In genomic region chr9:22368030-22368429, GRCm38 (mm10) we compare ENCODE assay signal across 13 mouse cellular contexts. TPM values are rescaled to one million over a fixed set of nuclear protein-coding genes. Genes with fewer than 3 reads are reported as not detected.
DNase-seq lines count a peak whose midpoint lies in the region; ATAC-seq lines count a peak whose summit lies in the region.
"Had no signal": no experiment of that assay in that cellular context is flagged by ENCODE, and none has a peak within 500 bp of the region (broad histone marks: within the 10 kb centered on the region; RNA-seq: fewer than 3 reads in every experiment).

No protein-coding gene starts in this region.

- no peaks in the 10 kb centered on the region for H3K36me3 ChIP-seq in hindbrain, embryonic 16.5 days (ENCODE audit: control insufficient read depth, insufficient read depth, low read length)
- H3K36me3 ChIP-seq in hindbrain, embryonic 10.5 days: peaks cover 96% of the 10 kb centered on the region

- 74% methylated on average over 6 of the region's 6 CpGs for WGBS in hindbrain, embryonic 16.5 days
- WGBS in hindbrain, embryonic 10.5 days: 82% methylated on average over 6 of the region's 6 CpGs

- no peak overlapping the region for H3K27ac ChIP-seq in hindbrain, embryonic 16.5 days (ENCODE audit: low read depth, low read length)
- no peak overlapping the region for H3K27ac ChIP-seq in hindbrain, embryonic 10.5 days
- H3K27ac ChIP-seq: heart, embryonic 15.5 days; limb, embryonic 15.5 days had no signal

- H3K4me3 ChIP-seq in hindbrain, embryonic 16.5 days (ENCODE audit: low read length): no peak overlapping the region
- H3K4me3 ChIP-seq in hindbrain, embryonic 10.5 days: no peak overlapping the region
- H3K4me3 ChIP-seq: heart, embryonic 15.5 days; limb, embryonic 15.5 days had no signal

- peak; percentile 84 for ATAC-seq in hindbrain, embryonic 16.5 days

- peak; percentile 10 for DNase-seq in adrenal gland, postnatal 10 days
- no peak for DNase-seq in adrenal gland, postnatal 4 days (ENCODE audit: low spot score in 2 of 2)
- no peak for DNase-seq in hindbrain, embryonic 10.5 days (ENCODE audit: low spot score)
- DNase-seq in ovary, postnatal 36 days (ENCODE audit: low spot score): peak; percentile 5
- DNase-seq in ovary, adult 18-20 months (ENCODE audit: low spot score): no peak
- no peak for DNase-seq in natural killer cell, adult 2 months (ENCODE audit: low spot score in 2 of 2)
- no peak for DNase-seq in urinary bladder, postnatal 14 days (ENCODE audit: low spot score)
- DNase-seq: cerebellum, postnatal 10 days; kidney, postnatal 25 days had no signal

- no peak overlapping the region for H3K9ac ChIP-seq in hindbrain, embryonic 16.5 days (ENCODE audit: low read depth, low read length)
- H3K9ac ChIP-seq: heart, embryonic 15.5 days; limb, embryonic 15.5 days had no signal

- no peaks in the 10 kb centered on the region for H3K27me3 ChIP-seq in hindbrain, embryonic 16.5 days (replicated peaks; ENCODE audit: control insufficient read depth, insufficient read depth, low read length)
- H3K27me3 ChIP-seq in hindbrain, embryonic 10.5 days (ENCODE audit: insufficient read depth, poor library complexity, severe bottlenecking): no peaks in the 10 kb centered on the region
- H3K27me3 ChIP-seq: heart, embryonic 15.5 days; limb, embryonic 15.5 days had no signal

- no peak overlapping the region for H3K4me2 ChIP-seq in hindbrain, embryonic 16.5 days (ENCODE audit: low read length)
- H3K4me2 ChIP-seq: heart, embryonic 15.5 days; limb, embryonic 15.5 days; midbrain, embryonic 11.5 days had no signal

- H3K4me1 ChIP-seq in hindbrain, embryonic 16.5 days (ENCODE audit: control insufficient read depth, insufficient read depth, low read depth, low read length): no peaks in the 10 kb centered on the region
- H3K4me1 ChIP-seq in hindbrain, embryonic 10.5 days (replicated peaks): no peaks in the 10 kb centered on the region
- H3K4me1 ChIP-seq: heart, embryonic 15.5 days; limb, embryonic 15.5 days had no signal

- no peaks in the 10 kb centered on the region for H3K9me3 ChIP-seq in hindbrain, embryonic 16.5 days (ENCODE audit: control insufficient read depth, low read length)
- H3K9me3 ChIP-seq in hindbrain, embryonic 10.5 days: no peaks in the 10 kb centered on the region
- H3K9me3 ChIP-seq: heart, embryonic 15.5 days; limb, embryonic 15.5 days had no signal

RNA-seq across cellular contexts. Expression of gene Anln, which starts 21.0 kb away (rescaled TPM):
- total RNA-seq in adrenal gland, postnatal 10 days (2021): 10 to 100 TPM; 15.8 to 19.8 TPM
- total RNA-seq in adrenal gland, postnatal 4 days (2021): 10 to 100 TPM; 27.0 to 28.1 TPM
- 4.1 and 6.2 TPM in 2 replicates for polyA plus RNA-seq in hindbrain, embryonic 16.5 days (2015; fragmentation: Nextera tagmentation; extraction: Ambion mirVana)
- polyA plus RNA-seq in hindbrain, embryonic 10.5 days (2016; fragmentation: Nextera tagmentation; extraction: Ambion mirVana): 31.4 and 39.4 TPM in 2 replicates

RNA-seq across cellular contexts. Expression of gene 9530077C05Rik, which starts 43.3 kb away (rescaled TPM):
- 1 to 10 TPM; 4.3 to 5.2 TPM for total RNA-seq in adrenal gland, postnatal 10 days (2021)
- total RNA-seq in adrenal gland, postnatal 4 days (2021): 1 to 10 TPM; 5.2 to 7.6 TPM
- 16.0 and 19.3 TPM in 2 replicates for polyA plus RNA-seq in hindbrain, embryonic 16.5 days (2015; fragmentation: Nextera tagmentation; extraction: Ambion mirVana)
- polyA plus RNA-seq in hindbrain, embryonic 10.5 days (2016; fragmentation: Nextera tagmentation; extraction: Ambion mirVana): 9.3 and 9.4 TPM in 2 replicates

Comparison
In these comparisons a context has a peak if more than half of its experiments do, and no peak if none do; other contexts are left out.
1. DNase-seq: peak in adrenal gland, postnatal 10 days (single experiment) and ovary, postnatal 36 days (single experiment); none in adrenal gland, postnatal 4 days (0 of 2), hindbrain, embryonic 10.5 days (single experiment), ovary, adult 18-20 months (single experiment), natural killer cell, adult 2 months (0 of 2) and urinary bladder, postnatal 14 days (single experiment).